Comparison of ENCODE assay signal across 15 mouse cellular contexts in genomic region chr6:98521526-98521925, GRCm38 (mm10).
"Had no signal": no experiment of that assay in that cellular context is flagged by ENCODE, and none has a peak within 500 bp of the region (broad histone marks: within the 10 kb centered on the region; RNA-seq: fewer than 3 reads in every experiment).

No protein-coding gene starts in this region.

- H3K9ac ChIP-seq: kidney, embryonic 15.5 days; limb, embryonic 12.5 days; liver, embryonic 15.5 days; lung, embryonic 14.5 days; midbrain, embryonic 13.5 days; neural tube, embryonic 15.5 days had no signal

- DNase-seq: kidney, adult 2 months; kidney, postnatal 14 days; lung, embryonic 14.5 days; lung, postnatal 10 days; right cerebral cortex, postnatal 4 days; spleen, adult 18-20 months; thymus, adult 2 months; thymus, postnatal 25 days had no signal

- H3K4me1 ChIP-seq: liver, embryonic 15.5 days had no signal

- ATAC-seq: midbrain, embryonic 13.5 days had no signal

- H3K27me3 ChIP-seq: liver, embryonic 15.5 days had no signal

- H3K4me2 ChIP-seq: kidney, embryonic 15.5 days; limb, embryonic 12.5 days; liver, embryonic 11.5 days; liver, embryonic 15.5 days; lung, embryonic 14.5 days; midbrain, embryonic 13.5 days; neural tube, embryonic 15.5 days had no signal

- H3K27ac ChIP-seq: kidney, embryonic 15.5 days; limb, embryonic 12.5 days; liver, embryonic 15.5 days; midbrain, embryonic 13.5 days; neural tube, embryonic 15.5 days had no signal

- H3K36me3 ChIP-seq: kidney, embryonic 15.5 days; limb, embryonic 12.5 days; liver, embryonic 15.5 days; midbrain, embryonic 13.5 days; neural tube, embryonic 15.5 days had no signal

- H3K9me3 ChIP-seq: kidney, embryonic 15.5 days; limb, embryonic 12.5 days; liver, embryonic 15.5 days; midbrain, embryonic 13.5 days; neural tube, embryonic 15.5 days had no signal

- H3K4me3 ChIP-seq: kidney, embryonic 15.5 days; limb, embryonic 12.5 days; liver, embryonic 15.5 days; midbrain, embryonic 13.5 days; myocyte; neural tube, embryonic 15.5 days had no signal
